Mouse (Mus musculus) forebrain, embryonic 10.5 days (tissue): ENCODE data around the gene Cd46. TPM values are rescaled to one million over a fixed set of nuclear protein-coding genes. Genes with fewer than 3 reads are reported as not detected.

ENCODE experiments used
- DNase-seq: peaks from one replicate; pipeline ENCODE4 v3.0.0-alpha.2; 2017; ENCODE audit warnings: low spot score; ENCODE audit errors: extremely low spot score
- H3K27ac ChIP-seq: fragments of 300-500 bp; sonication (generic); 2 replicates; pipeline ENCODE4 v1.5.1; 2016; ENCODE audit warnings: mild to moderate bottlenecking
- H3K27me3 ChIP-seq: fragments of 300-500 bp; sonication (generic); 2 replicates; pipeline ENCODE4 v1.6.1; 2016; ENCODE audit warnings: mild to moderate bottlenecking; ENCODE audit not compliant: poor library complexity, severe bottlenecking
- H3K36me3 ChIP-seq: fragments of 300-500 bp; sonication (generic); replicated peaks from 2 replicates; pipeline ENCODE4 v1.6.1; 2016; ENCODE audit warnings: mild to moderate bottlenecking, moderate library complexity
- H3K4me1 ChIP-seq: fragments of 300-500 bp; sonication (generic); 2 replicates; pipeline ENCODE4 v1.6.1; 2016
- H3K4me3 ChIP-seq: fragments of 300-500 bp; sonication (generic); 2 replicates; pipeline ENCODE4 v1.5.1; 2016; ENCODE audit warnings: mild to moderate bottlenecking, moderate library complexity
- H3K9me3 ChIP-seq: fragments of 300-500 bp; sonication (generic); 2 replicates; pipeline ENCODE4 v1.6.1; 2016; ENCODE audit warnings: mild to moderate bottlenecking, moderate library complexity
- WGBS: fragments of 180-500 bp; shearing (Covaris S2); methylation state at CpG from one replicate; pipeline ENCODE4 v1.1.7; 2016; 5-methylcytosine and 5-hydroxymethylcytosine counted together
- polyA plus RNA-seq: library from polyadenylated mRNA; unstranded; fragments of >200 nt; fragmentation: Nextera tagmentation; extraction: Ambion mirVana; gene quantifications from 2 replicates; pipeline ENCODE4 v1.2.1, GENCODE M21; 2016

Cd46 gene
- polyA plus RNA-seq, 1 experiment from 2014 or later, result 0.86 TPM

DNA sequence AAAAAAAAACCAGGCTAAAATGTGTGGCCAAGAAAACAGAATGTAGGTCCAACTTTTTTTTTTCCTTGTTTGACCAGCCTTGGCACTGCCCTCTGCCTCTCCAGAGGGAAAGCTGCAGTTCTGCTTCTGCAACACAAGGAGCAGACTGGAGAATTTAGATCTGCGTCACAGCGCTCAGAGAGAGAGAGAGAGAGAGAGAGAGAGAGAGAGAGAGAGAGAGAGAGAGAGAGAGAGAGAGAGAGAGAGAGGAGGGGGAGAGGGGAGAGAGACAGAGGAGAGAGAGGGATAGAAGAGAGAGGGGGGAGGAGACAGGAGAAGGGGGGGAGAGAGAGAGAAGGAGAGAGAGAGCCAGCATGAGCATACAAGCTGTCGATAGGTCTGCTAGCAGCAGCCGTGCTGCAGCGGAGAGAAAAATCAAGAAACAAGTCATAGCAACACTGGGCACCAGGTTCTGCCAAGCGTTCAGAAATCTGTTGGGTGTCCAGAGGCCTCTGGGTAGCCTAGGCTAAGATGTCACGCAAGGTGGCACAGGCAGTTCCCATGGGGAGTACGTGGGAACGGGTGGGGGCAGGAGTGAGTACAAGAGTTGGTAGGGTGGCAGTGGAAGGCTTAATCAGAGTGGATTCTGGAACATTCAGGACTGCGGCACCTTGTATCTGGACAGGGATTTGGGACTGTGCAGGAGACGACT lies 75.1 kb downstream of the Cd46 start:
- WGBS, result 77% methylated on average over 11 of the region's 11 CpGs
- Histone ChIP-seq H3K9me3 (no peaks in the 10 kb centered on the region), H3K4me3 (no peak overlapping the region), H3K36me3 (no peaks in the 10 kb centered on the region), H3K4me1 (peaks cover 5% of the 10 kb centered on the region; the same call in 1 of the 2 replicates), H3K27ac (no peak overlapping the region), H3K27me3 (no peaks in the 10 kb centered on the region)
- no peak for DNase-seq

DNA sequence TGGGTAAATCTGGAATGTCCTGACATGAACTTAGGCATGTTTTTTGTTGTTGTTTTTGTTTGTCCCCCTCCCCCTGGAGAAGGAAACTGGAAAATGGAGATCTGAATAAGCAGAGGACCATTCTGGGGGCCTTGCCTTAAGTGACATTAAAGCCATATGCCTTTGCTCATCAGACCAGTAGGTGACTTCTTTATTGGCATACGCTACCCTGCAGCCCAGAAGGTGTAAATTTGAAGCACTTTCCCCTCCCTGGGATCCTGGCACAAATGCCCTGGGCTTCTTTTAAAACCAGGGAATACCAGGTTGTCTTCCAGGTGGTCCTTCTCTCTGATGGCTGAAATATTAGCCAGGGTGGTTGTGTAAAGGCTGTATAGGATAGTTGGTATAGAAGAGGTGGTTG lies 76.8 kb downstream of the Cd46 start:
- DNase-seq, result no peak
- Histone ChIP-seq H3K9me3 (no peaks in the 10 kb centered on the region), H3K4me1 (peaks cover 5% of the 10 kb centered on the region; the same call in 1 of the 2 replicates), H3K36me3 (no peaks in the 10 kb centered on the region), H3K4me3 (no peak overlapping the region), H3K27ac (no peak overlapping the region), H3K27me3 (no peaks in the 10 kb centered on the region)
- 92% methylated on average over 1 of the region's 1 CpGs for WGBS

DNA sequence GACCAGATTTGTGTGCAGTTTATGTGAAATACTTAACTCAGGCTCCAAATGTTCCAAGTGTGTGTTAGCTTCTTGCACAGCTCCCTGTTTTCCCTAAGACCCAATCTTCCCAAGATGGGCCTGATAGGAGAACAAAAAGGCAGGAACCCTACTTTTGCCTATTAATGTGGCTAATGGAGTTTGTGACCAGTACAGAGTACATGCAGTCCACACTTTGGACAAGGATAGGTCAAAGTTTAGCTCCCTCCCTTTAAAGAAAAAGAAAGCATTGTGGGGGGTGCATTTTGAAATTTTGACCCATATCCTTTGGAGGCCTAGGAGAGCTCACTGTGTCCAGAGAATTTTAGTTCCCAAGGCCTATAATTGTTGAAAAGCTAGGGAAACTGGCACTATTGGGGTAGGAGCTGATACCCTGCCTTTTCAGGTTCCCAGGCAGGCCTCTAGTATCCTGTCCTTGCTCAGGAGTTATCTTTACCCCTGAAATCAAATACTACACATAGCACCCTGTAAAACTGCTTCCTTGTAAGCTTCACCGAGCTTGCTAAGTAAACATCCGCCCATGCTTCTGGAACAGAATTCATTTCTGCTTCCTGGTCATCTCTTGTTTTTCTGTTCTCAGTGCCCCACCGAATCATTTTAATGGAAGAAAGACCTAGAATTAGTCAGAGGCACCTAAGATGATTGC lies 77.7 kb downstream of the Cd46 start:
- H3K4me1 ChIP-seq, result peaks cover 5% of the 10 kb centered on the region; the same call in 1 of the 2 replicates
- DNase-seq, result no peak

DNA sequence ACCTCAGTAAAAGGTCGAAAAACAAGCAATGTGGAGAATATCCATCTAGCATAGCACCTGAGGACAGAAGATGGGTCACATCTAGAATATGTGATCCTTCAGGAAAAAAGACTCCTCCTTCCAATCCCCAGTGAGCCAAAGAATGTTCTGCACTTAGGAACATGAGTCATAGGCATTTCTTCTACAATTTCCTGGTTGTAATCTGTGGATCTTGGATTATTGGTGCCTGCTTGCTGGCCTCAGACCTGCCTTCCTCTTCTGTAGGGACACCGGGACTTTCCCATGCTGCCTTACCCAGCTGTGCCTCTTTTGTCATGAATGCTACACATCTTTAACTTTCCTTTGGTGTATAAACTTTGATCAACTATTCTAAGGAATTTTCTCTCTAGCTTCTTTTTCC lies 79.5 kb downstream of the Cd46 start:
- WGBS, result 87% methylated on average over 2 of the region's 2 CpGs
- no peaks in the 10 kb centered on the region for H3K9me3 ChIP-seq
- no peak overlapping the region for H3K27ac ChIP-seq
- H3K27me3 ChIP-seq, result no peaks in the 10 kb centered on the region
- H3K36me3 ChIP-seq, result no peaks in the 10 kb centered on the region
- peaks cover 5% of the 10 kb centered on the region; the same call in 1 of the 2 replicates for H3K4me1 ChIP-seq
- no peak for DNase-seq
- H3K4me3 ChIP-seq, result no peak overlapping the region

More for the DNA sequence above, 77.7 kb downstream of the Cd46 start:
- H3K27ac ChIP-seq, result no peak overlapping the region
- H3K27me3 ChIP-seq, result no peaks in the 10 kb centered on the region
- H3K36me3 ChIP-seq, result no peaks in the 10 kb centered on the region
- no peaks in the 10 kb centered on the region for H3K9me3 ChIP-seq
- WGBS, result 92% methylated on average over 3 of the region's 3 CpGs
- H3K4me3 ChIP-seq, result no peak overlapping the region

DNA sequence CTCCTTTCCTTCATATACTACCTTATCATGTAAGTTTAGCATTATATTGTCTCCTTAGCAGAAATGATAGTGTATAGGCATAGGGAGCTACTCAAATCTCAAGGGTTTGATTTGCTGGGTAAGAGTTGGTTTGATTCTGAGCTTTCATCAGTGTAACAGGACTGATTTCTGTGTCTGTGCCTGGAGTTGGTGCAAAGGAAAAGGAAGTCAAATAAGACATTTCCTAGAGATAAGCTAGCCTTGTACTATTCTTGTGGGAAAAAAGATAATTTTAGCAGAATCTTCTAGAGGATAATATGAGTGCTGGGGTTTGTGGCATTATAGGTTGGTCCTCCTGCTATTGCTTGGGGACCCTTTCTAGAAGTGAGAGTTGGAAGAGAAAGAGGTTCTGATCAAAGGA lies 85.8 kb downstream of the Cd46 start:
- Histone ChIP-seq H3K36me3 (no peaks in the 10 kb centered on the region), H3K27me3 (no peaks in the 10 kb centered on the region), H3K9me3 (no peaks in the 10 kb centered on the region), H3K4me1 (no peaks in the 10 kb centered on the region), H3K4me3 (no peak overlapping the region), H3K27ac (no peak overlapping the region)
- no peak for DNase-seq

DNA sequence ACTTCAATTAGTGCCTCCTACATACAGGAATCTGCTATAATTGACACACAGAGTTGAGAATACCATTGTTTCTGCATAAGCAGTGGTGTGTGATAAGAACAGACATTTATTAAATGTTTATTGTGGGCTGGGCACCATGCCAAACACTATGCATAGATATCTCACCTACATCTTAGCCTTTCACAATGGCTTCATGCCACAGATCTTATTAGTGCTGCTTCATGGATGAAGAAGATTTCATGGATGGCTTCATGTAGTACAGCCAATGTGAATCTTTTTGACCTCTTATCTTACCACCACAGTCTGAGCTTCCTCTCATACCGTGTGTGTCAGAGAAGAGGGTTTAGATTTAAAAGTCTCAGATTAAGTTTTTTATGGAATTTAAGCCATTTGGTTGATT lies 87.9 kb downstream of the Cd46 start:
- no peak for DNase-seq

DNA sequence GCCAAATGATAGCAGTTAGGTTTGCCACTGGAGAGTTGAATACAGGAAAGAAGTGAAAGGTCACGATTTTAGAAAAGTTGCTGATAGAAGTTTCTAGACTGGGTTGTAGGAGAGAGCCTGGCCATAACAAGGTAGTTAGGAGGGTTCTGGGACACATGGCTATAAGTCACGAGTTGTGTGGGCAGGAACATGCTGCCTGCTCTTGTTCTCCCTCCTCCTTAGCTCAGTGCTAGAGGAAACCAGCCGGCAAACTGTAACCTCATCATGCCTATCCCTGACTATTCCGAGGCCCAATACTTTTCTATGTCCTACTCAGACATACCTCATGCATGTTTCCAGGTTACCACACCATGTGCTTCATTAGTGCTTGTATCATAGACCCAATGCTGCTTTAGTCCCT lies 88.7 kb downstream of the Cd46 start:
- Histone ChIP-seq H3K9me3 (no peaks in the 10 kb centered on the region), H3K36me3 (no peaks in the 10 kb centered on the region), H3K4me3 (no peak overlapping the region), H3K27me3 (no peaks in the 10 kb centered on the region), H3K4me1 (no peaks in the 10 kb centered on the region), H3K27ac (no peak overlapping the region)
- no peak for DNase-seq
- 89% methylated on average over 4 of the region's 4 CpGs for WGBS

More for the DNA sequence above, 87.9 kb downstream of the Cd46 start:
- 92% methylated on average over 1 of the region's 1 CpGs for WGBS
- no peaks in the 10 kb centered on the region for H3K27me3 ChIP-seq
- H3K36me3 ChIP-seq, result no peaks in the 10 kb centered on the region
- H3K4me1 ChIP-seq, result no peaks in the 10 kb centered on the region
- no peak overlapping the region for H3K27ac ChIP-seq
- no peaks in the 10 kb centered on the region for H3K9me3 ChIP-seq
- H3K4me3 ChIP-seq, result no peak overlapping the region

DNA sequence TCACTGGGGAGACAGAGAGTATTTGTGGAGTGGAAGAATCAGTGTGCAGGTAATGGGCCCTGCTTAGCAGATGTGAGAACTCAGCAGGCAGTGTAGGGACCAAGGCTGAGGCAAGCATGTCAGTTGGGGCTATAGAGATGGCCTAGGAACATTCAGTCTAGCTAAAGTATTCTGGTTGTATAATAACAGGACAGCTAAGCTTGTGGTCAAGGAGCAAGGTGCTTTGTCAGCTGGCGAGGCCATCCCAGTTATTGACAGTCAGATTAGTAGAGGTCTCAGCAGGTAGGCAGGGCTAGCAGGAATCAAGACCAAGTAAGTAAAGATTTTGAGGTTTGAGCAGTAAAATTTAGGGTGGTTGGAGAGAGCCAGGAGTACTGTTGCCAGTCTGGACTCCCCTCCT lies 93.7 kb downstream of the Cd46 start:
- H3K9me3 ChIP-seq, result no peaks in the 10 kb centered on the region
- no peaks in the 10 kb centered on the region for H3K36me3 ChIP-seq
- H3K27ac ChIP-seq, result no peak overlapping the region
- WGBS, result 76% methylated on average over 1 of the region's 1 CpGs
- no peaks in the 10 kb centered on the region for H3K27me3 ChIP-seq
- DNase-seq, result no peak
- no peaks in the 10 kb centered on the region for H3K4me1 ChIP-seq
- no peak overlapping the region for H3K4me3 ChIP-seq

DNA sequence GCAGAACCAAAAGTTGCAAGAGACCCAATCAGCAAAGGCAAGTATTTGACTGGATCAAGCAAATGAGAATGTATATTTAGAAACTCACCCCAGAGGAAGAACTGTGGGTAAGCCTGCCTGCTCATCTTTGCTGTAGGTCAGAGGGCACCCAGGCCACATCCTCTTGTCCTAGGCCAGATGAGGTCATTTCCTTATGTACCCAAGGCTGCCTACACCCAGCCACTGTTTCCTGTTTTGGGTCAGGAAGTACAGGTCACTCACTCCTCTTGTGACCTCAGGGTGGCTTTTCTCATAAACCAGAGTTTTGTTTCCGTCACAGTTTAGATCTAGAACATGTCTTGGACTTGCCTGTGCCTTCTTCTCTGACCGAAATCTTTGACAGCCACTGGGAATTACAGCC lies 96.9 kb downstream of the Cd46 start:
- no peaks in the 10 kb centered on the region for H3K9me3 ChIP-seq
- no peaks in the 10 kb centered on the region for H3K36me3 ChIP-seq
- no peak for DNase-seq
- H3K27me3 ChIP-seq, result no peaks in the 10 kb centered on the region
- no peaks in the 10 kb centered on the region for H3K4me1 ChIP-seq
- WGBS, result 80% methylated on average over 2 of the region's 2 CpGs
- no peak overlapping the region for H3K27ac ChIP-seq
- no peak overlapping the region for H3K4me3 ChIP-seq

DNA sequence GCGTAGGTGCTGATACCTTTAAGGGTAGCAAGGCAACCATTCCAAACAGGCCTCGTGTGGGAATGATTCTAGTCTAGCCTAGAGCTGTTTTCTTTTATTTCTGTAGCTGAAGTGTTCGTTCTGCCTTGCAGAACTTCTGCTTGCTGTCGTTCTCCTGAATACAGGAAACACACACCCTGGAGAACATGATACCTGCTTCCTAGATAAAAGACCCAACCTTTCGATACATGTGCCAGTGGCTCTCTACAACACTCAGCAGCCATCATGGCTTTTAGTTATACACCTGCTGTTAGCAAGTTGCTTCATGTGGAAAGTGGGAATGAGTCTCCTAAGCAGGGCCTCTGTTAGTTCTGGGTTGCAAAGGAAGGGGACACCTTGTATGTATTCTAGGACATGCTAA lies 97.8 kb downstream of the Cd46 start:
- H3K36me3 ChIP-seq, result no peaks in the 10 kb centered on the region
- no peak overlapping the region for H3K4me3 ChIP-seq
- H3K4me1 ChIP-seq, result no peaks in the 10 kb centered on the region
- WGBS, result 88% methylated on average over 5 of the region's 5 CpGs
- no peak overlapping the region for H3K27ac ChIP-seq
- DNase-seq, result no peak
- H3K27me3 ChIP-seq, result no peaks in the 10 kb centered on the region
- H3K9me3 ChIP-seq, result no peaks in the 10 kb centered on the region

DNA sequence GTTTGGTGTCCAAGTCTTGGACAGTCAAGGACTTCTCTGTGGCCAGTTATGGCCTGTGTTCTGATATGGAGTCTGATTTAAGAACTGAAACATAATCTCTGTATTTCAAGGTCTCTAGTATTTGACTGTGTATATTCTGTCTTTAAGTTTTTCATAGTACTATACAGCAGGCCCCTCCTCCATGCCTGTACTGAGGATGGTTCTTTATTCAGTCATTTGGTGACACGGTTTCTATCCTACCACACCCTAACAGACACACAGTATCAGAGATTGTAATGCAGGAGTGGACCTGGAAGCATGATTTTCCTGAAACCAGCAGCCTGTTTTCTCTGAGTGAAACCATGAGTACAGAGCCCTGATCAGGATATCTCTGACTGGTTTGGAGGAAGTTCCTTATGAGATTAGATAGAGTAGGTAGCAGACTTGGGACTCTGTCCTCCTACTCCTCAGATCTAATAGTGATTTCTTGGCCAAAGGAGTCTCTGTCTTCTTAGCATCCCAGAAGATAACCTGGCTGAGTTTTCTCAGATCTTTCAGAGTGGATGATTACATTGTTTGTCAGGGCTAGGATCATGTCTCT lies 98.5 kb downstream of the Cd46 start:
- no peak for DNase-seq
- Histone ChIP-seq H3K36me3 (no peaks in the 10 kb centered on the region), H3K27me3 (no peaks in the 10 kb centered on the region), H3K9me3 (no peaks in the 10 kb centered on the region), H3K4me3 (no peak overlapping the region), H3K27ac (no peak overlapping the region), H3K4me1 (no peaks in the 10 kb centered on the region)
- 84% methylated on average over 1 of the region's 1 CpGs for WGBS

DNA sequence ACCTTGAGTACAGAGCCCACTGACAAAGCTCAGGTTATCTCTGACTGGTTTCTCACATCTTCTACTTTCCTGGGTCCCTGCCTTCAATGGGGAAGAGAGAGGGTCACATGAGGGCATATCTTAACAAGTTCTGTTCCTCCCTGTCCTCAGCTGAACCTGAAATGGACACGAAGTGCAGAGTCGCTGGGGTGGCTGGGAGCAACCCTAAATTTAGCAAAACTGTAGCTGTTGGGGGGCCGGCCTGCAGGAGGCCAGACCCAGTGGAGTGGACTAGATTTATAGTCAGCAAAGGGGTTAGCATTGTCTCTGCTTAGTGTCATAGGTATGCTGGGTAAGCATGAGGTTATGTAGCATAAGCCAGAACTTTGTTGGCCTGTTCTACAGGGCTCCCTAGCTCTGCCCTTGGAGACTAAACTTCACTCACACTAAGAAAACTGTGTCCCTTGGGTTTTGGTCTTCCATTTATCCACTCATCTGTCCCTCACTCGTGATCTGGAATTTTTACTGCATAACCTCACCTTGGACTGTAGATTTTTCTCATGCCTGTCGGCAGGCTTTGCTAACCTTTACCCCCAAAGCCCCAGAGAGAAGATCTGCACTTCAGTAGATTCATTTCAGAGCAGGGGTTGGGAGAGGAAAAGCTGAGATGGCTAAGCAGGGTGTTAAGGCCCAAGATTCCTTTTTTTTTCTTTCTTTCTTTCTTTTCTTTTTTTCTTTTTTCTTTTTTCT lies 99.3 kb downstream of the Cd46 start:
- no peaks in the 10 kb centered on the region for H3K27me3 ChIP-seq
- H3K9me3 ChIP-seq, result no peaks in the 10 kb centered on the region
- 81% methylated on average over 5 of the region's 5 CpGs for WGBS
- no peaks in the 10 kb centered on the region for H3K4me1 ChIP-seq
- no peaks in the 10 kb centered on the region for H3K36me3 ChIP-seq
- DNase-seq, result no peak
- no peak overlapping the region for H3K27ac ChIP-seq
- H3K4me3 ChIP-seq, result no peak overlapping the region

DNA sequence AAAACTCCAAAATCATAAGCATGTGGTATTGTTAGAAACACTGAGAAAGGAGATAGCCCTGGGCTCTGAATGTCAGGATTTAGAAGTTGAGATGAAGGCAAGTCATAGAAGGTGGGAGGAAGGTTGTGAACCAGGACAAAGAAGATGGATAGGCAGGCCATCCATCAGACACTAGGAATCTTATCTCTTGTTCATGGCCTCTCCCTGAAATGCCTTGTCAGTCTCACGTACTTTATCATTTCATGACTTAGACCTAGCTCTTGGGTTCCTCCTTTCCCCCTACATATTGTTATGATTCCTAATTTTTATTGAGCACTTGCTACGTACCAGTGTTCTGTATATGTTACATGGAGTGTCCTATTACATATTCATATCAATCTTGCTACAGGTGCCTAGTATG lies 100.4 kb downstream of the Cd46 start:
- DNase-seq, result no peak
- Histone ChIP-seq H3K36me3 (no peaks in the 10 kb centered on the region), H3K9me3 (no peaks in the 10 kb centered on the region), H3K27ac (no peak overlapping the region), H3K27me3 (no peaks in the 10 kb centered on the region), H3K4me3 (no peak overlapping the region), H3K4me1 (no peaks in the 10 kb centered on the region)
- 90% methylated on average over 2 of the region's 2 CpGs for WGBS
